Mouse (Mus musculus) ES-E14 (cell line): ENCODE results near the gene 9130409I23Rik. TPM values are rescaled to one million over a fixed set of nuclear protein-coding genes. Genes with fewer than 3 reads are reported as not detected.

ENCODE experiments used
- DNase-seq: peaks from one replicate; pipeline ENCODE4 v3.0.0-alpha.2; 2013; ENCODE audit warnings: low read depth, low spot score
- H3K27ac ChIP-seq: 2 replicates; pipeline ENCODE4 v1.5.1; 2012; ENCODE audit warnings: low read depth, mild to moderate bottlenecking, low read length, moderate library complexity, mixed read lengths; ENCODE audit not compliant: poor library complexity, insufficient read depth, severe bottlenecking
- H3K36me3 ChIP-seq: 2 replicates; pipeline ENCODE4 v1.6.1; 2012; ENCODE audit warnings: mild to moderate bottlenecking, low read length, moderate library complexity, mixed read lengths; ENCODE audit not compliant: control insufficient read depth, poor library complexity, insufficient read depth, severe bottlenecking
- H3K4me1 ChIP-seq, 2 experiments: fragments of 150-350 bp in 1 of 2; sonication (generic) in 1 of 2; 2 replicates each; pipeline ENCODE4 v1.6.1; 2012; ENCODE audit warnings: low read length in 2 of 2, mild to moderate bottlenecking in 1 of 2, mixed read lengths in 1 of 2; ENCODE audit not compliant: control insufficient read depth in 2 of 2, insufficient read depth in 2 of 2, poor library complexity in 1 of 2
- H3K4me3 ChIP-seq, 2 experiments: fragments of 150-350 bp in 1 of 2; sonication (generic) in 1 of 2; 2 replicates each; pipeline ENCODE4 v1.5.1; 2012; ENCODE audit warnings: low read length in 2 of 2, low read depth in 1 of 2, mild to moderate bottlenecking in 1 of 2, mixed read lengths in 1 of 2; ENCODE audit not compliant: insufficient read depth in 1 of 2, poor library complexity in 1 of 2, severe bottlenecking in 1 of 2
- H3K9ac ChIP-seq: 2 replicates; pipeline ENCODE4 v1.6.1; 2012; ENCODE audit warnings: low read depth, mild to moderate bottlenecking, low read length, mixed read lengths; ENCODE audit not compliant: poor library complexity, insufficient read depth, severe bottlenecking
- H3K9me3 ChIP-seq: fragments of 150-350 bp; sonication (generic); 2 replicates; pipeline ENCODE4 v1.6.1; 2012; ENCODE audit warnings: low read depth, mild to moderate bottlenecking, low read length; ENCODE audit not compliant: control insufficient read depth, insufficient read depth
- CHD2 ChIP-seq: IDR thresholded peaks from 2 replicates; pipeline ENCODE4 v1.6.1; 2014; ENCODE audit warnings: mild to moderate bottlenecking, low read depth, low read length, inconsistent platforms
- HCFC1 ChIP-seq: IDR thresholded peaks from 2 replicates; pipeline ENCODE4 v1.6.1; 2012; ENCODE audit warnings: low read length, inconsistent platforms, borderline replicate concordance; ENCODE audit not compliant: insufficient read depth
- MAFK ChIP-seq: IDR thresholded peaks from 2 replicates; pipeline ENCODE4 v1.6.1; 2014; ENCODE audit warnings: mild to moderate bottlenecking, low read depth, low read length, inconsistent platforms; ENCODE audit not compliant: insufficient read depth
- ZC3H11A ChIP-seq: IDR thresholded peaks from 2 replicates; pipeline ENCODE4 v1.6.1; 2012; ENCODE audit warnings: low read depth, mild to moderate bottlenecking, inconsistent platforms, low read length, borderline replicate concordance
- ZNF384 ChIP-seq: IDR thresholded peaks from 2 replicates; pipeline ENCODE4 v1.6.1; 2012; ENCODE audit warnings: low read depth, low read length, inconsistent platforms
- in situ Hi-C, 2 experiments: fragments of 600-800 bp; cut with MboI; formaldehyde crosslinking; loops; one replicate each; pipeline ENCODE4 v1.15.1; 2025; ENCODE audit warnings: low sequenced_read_pairs in 2 of 2, inconsistent platforms in 1 of 2; ENCODE audit not compliant: unreplicated experiment in 2 of 2
- total RNA-seq: library from RNA; depleted of rRNA; stranded (reverse); fragments of 300-350 nt; gene quantifications from 2 replicates; pipeline ENCODE4 v1.2.3, GENCODE M21; 2012

The 9130409I23Rik gene
- total RNA-seq, 1 experiment = not detected

- no peak for DNase-seq
- H3K27ac ChIP-seq = no peak overlapping the region
- TF ChIP-seq ZC3H11A (no peak), MAFK (no peak), ZNF384 (no peak), HCFC1 (no peak), CHD2 (no peak)
- no peaks in the 10 kb centered on the region for H3K36me3 ChIP-seq
- H3K9me3 ChIP-seq = no peaks in the 10 kb centered on the region
- H3K9ac ChIP-seq = no peak overlapping the region
- no peaks in the 10 kb centered on the region for H3K4me1 ChIP-seq
- in situ Hi-C loops = no loop called here
- H3K4me3 ChIP-seq = no peak overlapping the region
These were observed 1.9 kb downstream of the 9130409I23Rik start for GRCm38 (mm10) chr1:181052898-181053297.

GRCm38 (mm10) chr1:181061784-181062485 is 10.9 kb downstream of the 9130409I23Rik start:
- Histone ChIP-seq H3K9ac (no peak overlapping the region), H3K27ac (no peak overlapping the region), H3K36me3 (no peaks in the 10 kb centered on the region), H3K4me3 (no peak overlapping the region), H3K4me1 (no peaks in the 10 kb centered on the region; a peak in 1 of 4 replicates), H3K9me3 (no peaks in the 10 kb centered on the region)
- no peak for TF ChIP-seq MAFK
- no peak for TF ChIP-seq ZC3H11A
- TF ChIP-seq HCFC1 = no peak
- no peak for TF ChIP-seq CHD2
- TF ChIP-seq ZNF384 = no peak
- no peak for DNase-seq
- in situ Hi-C loops = no loop called here

DNA sequence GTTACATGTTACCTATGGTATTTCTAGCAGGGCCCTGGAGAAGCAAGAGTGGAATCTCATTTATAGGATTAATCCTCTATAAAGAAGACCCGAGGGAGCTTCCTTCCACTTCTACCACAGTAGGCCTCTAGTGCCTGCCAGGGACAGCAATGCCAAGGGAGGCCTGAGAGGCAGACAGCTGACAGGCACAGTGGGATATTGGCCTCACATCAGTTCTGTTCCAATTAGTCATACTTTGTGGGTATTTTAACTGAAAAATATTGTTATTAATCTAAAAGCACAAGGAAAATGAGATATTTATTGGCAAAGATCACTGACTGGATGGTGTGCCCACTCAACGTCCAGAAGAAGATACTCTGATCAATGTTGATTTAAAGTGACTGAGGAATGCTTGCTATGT is 13.0 kb downstream of the 9130409I23Rik start:
- TF ChIP-seq ZNF384 = no peak
- TF ChIP-seq HCFC1 = no peak
- TF ChIP-seq ZC3H11A = no peak
- TF ChIP-seq CHD2 = no peak
- no peak for TF ChIP-seq MAFK
- in situ Hi-C loops = no loop called here
- no peak overlapping the region for H3K4me3 ChIP-seq
- H3K36me3 ChIP-seq = no peaks in the 10 kb centered on the region
- no peaks in the 10 kb centered on the region; a peak in 1 of 4 replicates for H3K4me1 ChIP-seq
- H3K9me3 ChIP-seq = no peaks in the 10 kb centered on the region
- no peak overlapping the region for H3K9ac ChIP-seq
- DNase-seq = no peak
- no peak overlapping the region for H3K27ac ChIP-seq

GRCm38 (mm10) chr1:181064648-181065047 is 13.6 kb downstream of the 9130409I23Rik start:
- no peak for DNase-seq
- Histone ChIP-seq H3K27ac (no peak overlapping the region), H3K4me3 (no peak overlapping the region), H3K4me1 (no peaks in the 10 kb centered on the region; a peak in 1 of 4 replicates), H3K9ac (no peak overlapping the region), H3K9me3 (no peaks in the 10 kb centered on the region), H3K36me3 (no peaks in the 10 kb centered on the region)
- in situ Hi-C loops = no loop called here
- TF ChIP-seq ZC3H11A = no peak
- no peak for TF ChIP-seq ZNF384
- TF ChIP-seq HCFC1 = no peak
- TF ChIP-seq MAFK = no peak
- no peak for TF ChIP-seq CHD2

- Histone ChIP-seq H3K4me1 (no peaks in the 10 kb centered on the region), H3K9me3 (no peaks in the 10 kb centered on the region), H3K4me3 (no peak overlapping the region), H3K9ac (no peak overlapping the region), H3K36me3 (no peaks in the 10 kb centered on the region), H3K27ac (no peak overlapping the region)
- in situ Hi-C loops = no loop called here
- no peak for DNase-seq
- TF ChIP-seq ZC3H11A (no peak), MAFK (no peak), CHD2 (no peak), HCFC1 (no peak), ZNF384 (no peak)
These were observed 17.3 kb downstream of the 9130409I23Rik start for GRCm38 (mm10) chr1:181068344-181068743.
